Mouse (Mus musculus) ovary, postnatal 14 days (tissue): Measurements from ENCODE around the gene Pak2.

Experiments used
- DNase-seq: peaks from one replicate; pipeline ENCODE4 v3.0.0; 2022; ENCODE audit warnings: low spot score

Pak2 gene

DNA sequence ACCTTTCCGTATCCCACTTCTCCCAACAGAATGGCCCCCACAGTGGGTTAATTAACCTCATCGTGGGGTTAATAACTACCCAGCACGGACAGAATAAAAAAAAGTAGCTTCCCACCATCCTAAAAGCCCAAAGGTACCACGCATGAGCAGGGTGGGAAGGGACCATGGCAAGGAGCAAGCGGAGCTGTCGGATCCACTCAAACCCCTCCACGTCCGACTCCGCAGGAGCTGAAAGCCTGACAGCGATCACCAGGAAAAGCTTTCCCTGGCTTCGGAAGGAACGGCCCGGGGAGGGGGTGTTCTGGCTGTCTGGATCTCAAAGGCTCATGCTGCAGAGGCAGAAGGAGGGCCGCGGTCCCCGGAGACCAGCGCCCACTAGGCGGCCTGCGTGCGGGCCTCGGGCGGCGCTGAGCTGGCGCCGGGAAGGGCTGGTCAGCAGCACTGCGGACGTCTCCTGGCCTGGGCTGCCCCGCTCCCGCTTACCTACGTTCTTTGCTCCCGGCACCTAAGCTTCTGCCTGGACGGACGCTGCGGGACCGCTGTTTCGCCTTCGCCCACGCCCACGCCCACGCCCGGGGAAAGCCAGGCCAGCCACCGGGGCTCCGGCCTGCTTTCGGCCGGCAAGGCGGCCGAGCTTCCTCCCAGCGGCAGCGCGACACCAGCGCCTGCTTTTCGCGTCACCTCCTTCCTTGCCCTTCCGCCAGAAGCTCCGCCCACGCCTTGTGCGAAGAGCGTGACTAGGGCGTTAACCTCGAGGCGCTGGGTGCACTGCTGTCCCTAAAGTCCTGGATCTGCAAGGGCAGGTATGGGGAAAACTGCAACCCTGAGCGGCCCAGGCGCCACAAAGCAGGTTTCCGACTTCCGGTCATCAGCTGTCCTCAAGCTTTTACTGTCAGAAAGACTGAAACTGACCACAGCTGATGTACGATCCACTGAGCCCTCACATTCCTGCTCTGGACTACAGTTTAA, 76.3 kb downstream of the Pak2 start, which contains the start of gene Senp5:
Senp5 (minus strand) TSS at position 779 of the 969 bp plus-strand sequence.
- DNase-seq = peak; percentile 81

GRCm38 (mm10) chr16:31996371-31996770, 82.8 kb downstream of the Pak2 start:
- DNase-seq = no peak

DNA sequence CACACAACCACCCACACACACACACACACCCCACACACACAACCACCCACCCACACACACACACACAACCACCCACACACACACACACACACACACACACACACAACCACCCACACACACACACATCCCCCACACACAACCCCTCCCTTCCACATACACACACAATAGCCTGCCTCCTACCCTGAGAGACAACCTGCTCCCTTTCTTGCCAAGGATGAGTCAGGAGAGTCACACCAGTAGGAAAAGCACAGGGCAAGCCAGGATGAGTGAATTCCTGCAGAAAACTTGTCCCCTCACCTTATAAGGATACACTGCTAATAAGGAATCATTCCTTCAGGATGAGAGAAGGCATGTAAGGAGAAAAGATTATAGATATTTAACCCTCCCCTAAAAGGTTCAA, 85.2 kb downstream of the Pak2 start:
- DNase-seq = no peak

DNA sequence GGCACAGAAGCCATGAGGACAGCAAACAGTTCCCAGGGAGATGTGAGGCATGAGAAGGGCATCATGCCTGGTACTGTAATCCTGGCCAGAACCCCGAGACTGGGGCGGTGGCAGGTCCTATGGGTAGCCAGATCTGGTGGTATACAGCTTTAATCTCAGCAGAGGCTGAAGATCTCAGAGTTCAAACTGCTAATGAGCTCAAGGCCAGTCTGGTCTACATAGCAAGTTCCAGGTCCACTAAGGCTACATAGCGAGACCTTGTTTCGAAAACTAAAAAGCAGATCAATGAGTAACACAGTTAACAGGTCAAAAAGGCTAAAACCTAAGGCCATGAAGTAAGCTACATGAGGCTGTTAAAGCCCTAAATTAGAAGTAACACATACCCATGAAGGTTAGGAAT, 85.9 kb downstream of the Pak2 start:
- DNase-seq = no peak

DNA sequence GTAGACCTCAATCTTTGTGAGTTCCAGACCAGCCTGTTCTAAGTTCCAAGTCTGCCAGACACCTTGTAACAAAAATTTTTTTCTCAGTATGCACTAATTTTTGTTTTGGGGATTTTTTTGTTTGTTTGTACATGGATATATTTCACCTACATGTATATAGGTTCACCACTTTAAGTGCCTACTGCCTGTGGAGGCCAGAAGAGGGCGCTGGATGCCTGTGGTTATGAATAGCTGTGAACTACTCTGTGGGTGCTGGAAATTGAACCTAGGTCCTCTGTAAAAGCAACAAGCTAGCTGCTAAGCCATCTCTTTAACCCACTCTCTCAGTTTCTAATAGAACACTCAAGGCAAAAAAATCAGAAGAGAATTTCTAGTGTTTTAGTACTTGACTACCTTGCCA, 87.1 kb downstream of the Pak2 start:
- DNase-seq = no peak

DNA sequence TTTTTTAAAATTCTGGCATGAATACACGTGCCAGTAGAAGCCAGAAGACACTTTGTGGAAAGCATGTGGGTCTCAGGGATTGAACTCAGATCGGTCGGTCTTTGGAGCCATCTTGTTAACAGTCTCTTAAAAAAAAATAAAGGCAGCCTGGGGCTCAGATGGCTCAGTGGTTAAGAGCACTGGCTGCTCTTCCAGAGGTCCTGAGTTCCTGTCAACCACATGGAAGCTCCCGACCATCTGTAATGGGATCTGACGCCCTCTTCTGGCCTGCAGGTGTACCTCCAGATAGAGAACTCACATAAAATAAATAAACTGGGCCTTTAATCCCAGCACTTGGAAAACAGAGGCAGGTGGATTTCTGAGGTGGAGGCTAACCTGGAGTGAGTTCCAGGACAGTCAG, 98.2 kb downstream of the Pak2 start:
- DNase-seq = no peak

- DNase-seq = no peak
These were observed 99.6 kb downstream of the Pak2 start for GRCm38 (mm10) chr16:31979501-31979900.

GRCm38 (mm10) chr16:31975258-31975657, 103.9 kb downstream of the Pak2 start:
- DNase-seq = no peak
